Mouse (Mus musculus) left cerebral cortex, adult 18-20 months (tissue): ENCODE data around the gene Apbb2. TPM values are rescaled to one million over a fixed set of nuclear protein-coding genes. Genes with fewer than 3 reads are reported as not detected.

Source experiments
- DNase-seq, 2 experiments: peaks; one replicate each; pipeline ENCODE4 v3.0.0; 2021 to 2022; ENCODE audit warnings: low spot score in 2 of 2, mixed read lengths in 1 of 2
- long read RNA-seq, 2 experiments: library from polyadenylated mRNA; stranded (forward); transcript quantifications; one replicate each; pipeline ENCODE4 v2.0.0; 2021
- total RNA-seq, 2 experiments: library from RNA; stranded (reverse); gene quantifications; 2 replicates each; pipeline ENCODE4 v1.2.3; 2021

Gene Apbb2
- total RNA-seq = 10 to 100 TPM; 58.6 to 65.9 TPM
- long read RNA-seq, experiment 1, full-length matches to known transcripts = 1 of 27 reads
- long read RNA-seq, experiment 1, partial matches to known transcripts = 5 of 27 reads
- long read RNA-seq, experiment 1, other reads (novel, unspliced or antisense) = 21 of 27 reads
- long read RNA-seq, experiment 2, partial matches to known transcripts = 5 of 27 reads
- long read RNA-seq, experiment 2, other reads (novel, unspliced or antisense) = 20 of 27 reads

GRCm38 (mm10) chr5:66618597-66618996 lies at the start of gene Apbb2:
Apbb2 (minus strand) TSS chr5:66618784.
- peak; percentile 89 to 95 for DNase-seq

GRCm38 (mm10) chr5:66654220-66654619 lies 35.6 kb upstream of the Apbb2 start:
- DNase-seq = no peak

GRCm38 (mm10) chr5:66647504-66647903 lies 28.9 kb upstream of the Apbb2 start:
- DNase-seq = no peak

GRCm38 (mm10) chr5:66643260-66643659 lies 24.7 kb upstream of the Apbb2 start:
- no peak for DNase-seq

GRCm38 (mm10) chr5:66642156-66642555 lies 23.6 kb upstream of the Apbb2 start:
- DNase-seq = no peak

- no peak for DNase-seq
Observed at GRCm38 (mm10) chr5:66635459-66636079, 17.0 kb upstream of the Apbb2 start.

- DNase-seq = no peak
Observed at GRCm38 (mm10) chr5:66627805-66628204, 9.2 kb upstream of the Apbb2 start.

- DNase-seq = peak; percentile 83 to 90
Observed at GRCm38 (mm10) chr5:66620191-66620625, 1.6 kb upstream of the Apbb2 start.

GRCm38 (mm10) chr5:66619675-66620074 lies 1.1 kb upstream of the Apbb2 start:
- no peak for DNase-seq

- DNase-seq = no peak
Observed at GRCm38 (mm10) chr5:66619195-66619594, 611 bp upstream of the Apbb2 start.

- DNase-seq = peak; percentile 25 to 35
Observed at GRCm38 (mm10) chr5:66617921-66618460, 593 bp downstream of the Apbb2 start.

GRCm38 (mm10) chr5:66614940-66615339 lies 3.6 kb downstream of the Apbb2 start:
- no peak for DNase-seq

GRCm38 (mm10) chr5:66613725-66614124 lies 4.9 kb downstream of the Apbb2 start:
- no peak for DNase-seq

GRCm38 (mm10) chr5:66612964-66613363 lies 5.6 kb downstream of the Apbb2 start:
- DNase-seq = no peak

GRCm38 (mm10) chr5:66611851-66612250 lies 6.7 kb downstream of the Apbb2 start:
- DNase-seq = no peak

GRCm38 (mm10) chr5:66611361-66611760 lies 7.2 kb downstream of the Apbb2 start:
- no peak for DNase-seq

- DNase-seq = peak in 1 of 2 experiments; percentile 30
Observed at GRCm38 (mm10) chr5:66610270-66610669, 8.3 kb downstream of the Apbb2 start.

- peak in 1 of 2 experiments; percentile 28 for DNase-seq
Observed at GRCm38 (mm10) chr5:66609306-66609705, 9.3 kb downstream of the Apbb2 start.

- DNase-seq = no peak
Observed at GRCm38 (mm10) chr5:66607801-66608200, 10.8 kb downstream of the Apbb2 start.

- DNase-seq = no peak
Observed at GRCm38 (mm10) chr5:66607201-66607600, 11.4 kb downstream of the Apbb2 start.

- no peak for DNase-seq
Observed at GRCm38 (mm10) chr5:66605636-66606035, 12.9 kb downstream of the Apbb2 start.

- no peak for DNase-seq
Observed at GRCm38 (mm10) chr5:66604423-66604822, 14.2 kb downstream of the Apbb2 start.

- no peak for DNase-seq
Observed at GRCm38 (mm10) chr5:66603746-66604145, 14.8 kb downstream of the Apbb2 start.
